Mouse (Mus musculus): ENCODE data around the gene Map3k19. TPM values are rescaled to one million over a fixed set of nuclear protein-coding genes. Genes with fewer than 3 reads are reported as not detected.
A peak's percentile ranks its signal among the peaks of the same experiment; 100 is the strongest.

Gene Map3k19
- total and polyA plus RNA-seq, 3 experiments, result 0.04 TPM; not detected in 2

GRCm38 (mm10) chr1:127830215-127830921 lies 24.5 kb downstream of the Map3k19 start:
- peaks cover 6% of the 10 kb centered on the region in 2 experiments; a peak in 2 of 4 replicates for H3K4me1 ChIP-seq (ENCODE audit: control insufficient read depth in 1 of 2, insufficient read depth in 2 of 2)
- H3K9me3 ChIP-seq (replicated peaks; ENCODE audit: low read length), result no peaks in the 10 kb centered on the region
- H3K27me3 ChIP-seq (replicated peaks), result no peaks in the 10 kb centered on the region
- no peaks in the 10 kb centered on the region for H3K36me3 ChIP-seq (replicated peaks in 1 of 2; ENCODE audit: control insufficient read depth in 1 of 2, insufficient read depth in 1 of 2, low read length in 1 of 2)
- TF ChIP-seq PAX5 (IDR thresholded peaks at IDR 0.05; ENCODE audit: low read length), result no peak
- no peak for TF ChIP-seq NRF1 (IDR thresholded peaks at IDR 0.05; ENCODE audit: low read depth, low read length)
- no peak for TF ChIP-seq HCFC1 (IDR thresholded peaks at IDR 0.05; ENCODE audit: low read depth, low read length)
- no peak overlapping the region for H3K4me2 ChIP-seq (ENCODE audit: insufficient read depth, low read depth, poor library complexity, severe bottlenecking)
- dilution Hi-C loops (cut with MboI; ENCODE audit: extremely low pct_ligation_motif_present, extremely low pct_unique_long_range_greater_than_20kb, low sequenced_read_pairs) (no loop called here), in situ Hi-C loops (cut with MboI; ENCODE audit: low pct_ligation_motif_present, low pct_unique_long_range_greater_than_20kb, low sequenced_read_pairs) (loop anchor here (10.0 kb wide), 1 partner anchor 84 kb away; no protein-coding TSS in a partner anchor)
- H3K79me2 ChIP-seq (replicated peaks; ENCODE audit: control insufficient read depth, extremely low read depth, insufficient read depth, poor library complexity, severe bottlenecking), result no peaks in the 10 kb centered on the region
- no peak for DNase-seq (ENCODE audit: extremely low read depth)
- H3K4me3 ChIP-seq (replicated peaks in 1 of 3; ENCODE audit: low read depth in 2 of 3, low read length in 2 of 3, poor library complexity in 1 of 3), result no peak overlapping the region
- no peak overlapping the region for H3K9ac ChIP-seq (ENCODE audit: insufficient read depth, low read depth)
- H3K27ac ChIP-seq (ENCODE audit: insufficient read depth, low read depth), result no peak overlapping the region

- H3K27me3 ChIP-seq (replicated peaks), result no peaks in the 10 kb centered on the region
- H3K27ac ChIP-seq (ENCODE audit: insufficient read depth, low read depth), result no peak overlapping the region
- H3K4me2 ChIP-seq (ENCODE audit: insufficient read depth, low read depth, poor library complexity, severe bottlenecking), result no peak overlapping the region
- H3K79me2 ChIP-seq (replicated peaks; ENCODE audit: control insufficient read depth, extremely low read depth, insufficient read depth, poor library complexity, severe bottlenecking), result no peaks in the 10 kb centered on the region
- no peaks in the 10 kb centered on the region for H3K36me3 ChIP-seq (replicated peaks in 1 of 2; ENCODE audit: control insufficient read depth in 1 of 2, insufficient read depth in 1 of 2, low read length in 1 of 2)
- peak; percentile 71 for DNase-seq (ENCODE audit: extremely low read depth)
- no peak overlapping the region for H3K9ac ChIP-seq (ENCODE audit: insufficient read depth, low read depth)
- TF ChIP-seq RAD21 (IDR thresholded peaks at IDR 0.05; ENCODE audit: low read depth, low read length) (peak; percentile 100), MYC (IDR thresholded peaks at IDR 0.05; ENCODE audit: low read depth, low read length) (0 out of 2 replicates have a peak, but pooled peaks have one; percentile 32), CTCF (conservative IDR thresholded peaks at IDR 0.05 in 1 of 2, IDR thresholded peaks at IDR 0.05 in 1 of 2; ENCODE audit: low read depth in 2 of 2, low read length in 2 of 2) (peak; percentile 20 to 90; a peak in 2 of 4 replicates), SMC3 (IDR thresholded peaks at IDR 0.05; ENCODE audit: low read depth, low read length) (peak; percentile 74), EP300 (IDR thresholded peaks at IDR 0.05; ENCODE audit: low read length) (no peak), JUND (conservative IDR thresholded peaks at IDR 0.05; ENCODE audit: low read depth, low read length) (peak; percentile 41; the same call in 1 of the 2 replicates), BHLHE40 (IDR thresholded peaks at IDR 0.05; ENCODE audit: low read depth, low read length) (no peak), ZC3H11A (IDR thresholded peaks at IDR 0.05; ENCODE audit: low read depth, low read length) (0 out of 2 replicates have a peak, but pooled peaks have one; percentile 21), ZNF384 (IDR thresholded peaks at IDR 0.05; ENCODE audit: low read depth, low read length) (peak; percentile 82)
- no peaks in the 10 kb centered on the region for H3K9me3 ChIP-seq (replicated peaks; ENCODE audit: low read length)
- H3K4me1 ChIP-seq (ENCODE audit: control insufficient read depth in 1 of 2, insufficient read depth in 2 of 2), result peaks cover 6% of the 10 kb centered on the region in 2 experiments; a peak in 2 of 4 replicates
- dilution Hi-C loops (cut with MboI; ENCODE audit: extremely low pct_ligation_motif_present, extremely low pct_unique_long_range_greater_than_20kb, low sequenced_read_pairs), result no loop called here
- no peak overlapping the region for H3K4me3 ChIP-seq (replicated peaks in 1 of 3; ENCODE audit: low read depth in 2 of 3, low read length in 2 of 3, poor library complexity in 1 of 3)
- in situ Hi-C loops (cut with MboI; ENCODE audit: low pct_ligation_motif_present, low pct_unique_long_range_greater_than_20kb, low sequenced_read_pairs), result no loop called here
Measured at GRCm38 (mm10) chr1:127827325-127827724, 27.5 kb downstream of the Map3k19 start.

- dilution Hi-C loops (cut with MboI; ENCODE audit: extremely low pct_ligation_motif_present, extremely low pct_unique_long_range_greater_than_20kb, low sequenced_read_pairs) (no loop called here), in situ Hi-C loops (cut with MboI; ENCODE audit: low pct_ligation_motif_present, low pct_unique_long_range_greater_than_20kb, low sequenced_read_pairs) (no loop called here)
- no peaks in the 10 kb centered on the region for H3K9me3 ChIP-seq (replicated peaks; ENCODE audit: low read length)
- H3K27me3 ChIP-seq (replicated peaks), result no peaks in the 10 kb centered on the region
- no peak overlapping the region for H3K4me3 ChIP-seq (replicated peaks in 1 of 3; ENCODE audit: low read depth in 2 of 3, low read length in 2 of 3, poor library complexity in 1 of 3)
- no peak overlapping the region for H3K27ac ChIP-seq (ENCODE audit: insufficient read depth, low read depth)
- no peak overlapping the region for H3K9ac ChIP-seq (ENCODE audit: insufficient read depth, low read depth)
- H3K36me3 ChIP-seq (replicated peaks in 1 of 2; ENCODE audit: control insufficient read depth in 1 of 2, insufficient read depth in 1 of 2, low read length in 1 of 2), result no peaks in the 10 kb centered on the region
- TF ChIP-seq SIN3A (IDR thresholded peaks at IDR 0.05; ENCODE audit: low read length), result no peak
- no peak for TF ChIP-seq IRF4 (IDR thresholded peaks at IDR 0.05; ENCODE audit: low read depth, low read length)
- no peak for TF ChIP-seq ZKSCAN1 (IDR thresholded peaks at IDR 0.05; ENCODE audit: borderline replicate concordance, low read depth, low read length)
- TF ChIP-seq TCF12 (IDR thresholded peaks at IDR 0.05; ENCODE audit: low read depth, low read length), result no peak
- no peak for TF ChIP-seq ZC3H11A (IDR thresholded peaks at IDR 0.05; ENCODE audit: low read depth, low read length)
- no peak for TF ChIP-seq SMC3 (IDR thresholded peaks at IDR 0.05; ENCODE audit: low read depth, low read length)
- TF ChIP-seq MEF2A (IDR thresholded peaks at IDR 0.05; ENCODE audit: borderline replicate concordance, low read depth, low read length), result no peak
- no peak for TF ChIP-seq USF2 (conservative IDR thresholded peaks at IDR 0.05; ENCODE audit: low read depth, low read length)
- TF ChIP-seq HCFC1 (IDR thresholded peaks at IDR 0.05; ENCODE audit: low read depth, low read length), result no peak
- no peak for TF ChIP-seq NELFE (IDR thresholded peaks at IDR 0.05; ENCODE audit: low read depth, low read length)
- no peak for TF ChIP-seq JUND (conservative IDR thresholded peaks at IDR 0.05; ENCODE audit: low read depth, low read length)
- H3K4me1 ChIP-seq (ENCODE audit: control insufficient read depth in 1 of 2, insufficient read depth in 2 of 2), result no peaks in the 10 kb centered on the region
- no peak for DNase-seq (ENCODE audit: extremely low read depth)
- H3K4me2 ChIP-seq (ENCODE audit: insufficient read depth, low read depth, poor library complexity, severe bottlenecking), result no peak overlapping the region
- no peaks in the 10 kb centered on the region for H3K79me2 ChIP-seq (replicated peaks; ENCODE audit: control insufficient read depth, extremely low read depth, insufficient read depth, poor library complexity, severe bottlenecking)
Measured at GRCm38 (mm10) chr1:127816381-127816780, 38.5 kb downstream of the Map3k19 start.
